ENCODE assay signal across 16 mouse cellular contexts in genomic region chr14:97045321-97045720, GRCm38 (mm10).
DNase-seq lines count a peak whose midpoint lies in the region; ATAC-seq and TF ChIP-seq lines count a peak whose summit lies in the region.
"Had no signal": no experiment of that assay in that cellular context is flagged by ENCODE, and none has a peak within 500 bp of the region (broad histone marks: within the 10 kb centered on the region; RNA-seq: fewer than 3 reads in every experiment).

No protein-coding gene starts in this region.

- no peak overlapping the region for H3K9ac ChIP-seq in forebrain, embryonic 13.5 days
- no peak overlapping the region for H3K9ac ChIP-seq in forebrain, embryonic 11.5 days (ENCODE audit: low read length)
- no peak overlapping the region for H3K9ac ChIP-seq in midbrain, postnatal 0 days (replicated peaks; ENCODE audit: low read length, poor library complexity, severe bottlenecking)
- H3K9ac ChIP-seq: limb, embryonic 15.5 days; midbrain, embryonic 12.5 days had no signal

- H3K27ac ChIP-seq in forebrain, embryonic 13.5 days: no peak overlapping the region
- no peak overlapping the region for H3K27ac ChIP-seq in forebrain, embryonic 11.5 days (ENCODE audit: low read depth, low read length)
- no peak overlapping the region for H3K27ac ChIP-seq in layer of hippocampus, adult 2 months
- no peak overlapping the region for H3K27ac ChIP-seq in midbrain, postnatal 0 days (ENCODE audit: low read depth, low read length)
- H3K27ac ChIP-seq: gastrocnemius, adult 2 months; limb, embryonic 15.5 days; midbrain, embryonic 12.5 days had no signal

- DNase-seq in forebrain, embryonic 11.5 days (ENCODE audit: low spot score): no peak
- DNase-seq in layer of hippocampus, adult 2 months (ENCODE audit: low spot score in 2 of 2): no peak
- no peak for DNase-seq in layer of hippocampus, adult 9-11 months
- DNase-seq in brain, adult 2 months (ENCODE audit: low read depth, low spot score): peak; percentile 12
- peak; percentile 60 for DNase-seq in midbrain, postnatal 0 days (ENCODE audit: low spot score)
- DNase-seq in spleen, postnatal 36 days (ENCODE audit: low spot score in 2 of 2): no peak
- DNase-seq in layer of hippocampus, postnatal 36 days: no peak
- DNase-seq: adrenal gland, postnatal 14 days; cerebellum, postnatal 25 days; gastrocnemius, adult 2 months; kidney, adult 18-20 months; kidney, postnatal 4 days; lung, adult 18-20 months had no signal

- H3K27me3 ChIP-seq in forebrain, embryonic 13.5 days: no peaks in the 10 kb centered on the region
- no peaks in the 10 kb centered on the region for H3K27me3 ChIP-seq in forebrain, embryonic 11.5 days (ENCODE audit: control insufficient read depth, insufficient read depth, low read length)
- H3K27me3 ChIP-seq in midbrain, postnatal 0 days (ENCODE audit: insufficient read depth, low read length): no peaks in the 10 kb centered on the region
- H3K27me3 ChIP-seq: limb, embryonic 15.5 days; midbrain, embryonic 12.5 days had no signal

- no peaks in the 10 kb centered on the region for H3K36me3 ChIP-seq in forebrain, embryonic 13.5 days (ENCODE audit: poor library complexity, severe bottlenecking)
- H3K36me3 ChIP-seq in forebrain, embryonic 11.5 days (ENCODE audit: control insufficient read depth, insufficient read depth, low read length): no peaks in the 10 kb centered on the region
- no peaks in the 10 kb centered on the region for H3K36me3 ChIP-seq in midbrain, postnatal 0 days (ENCODE audit: insufficient read depth, low read length)
- H3K36me3 ChIP-seq: limb, embryonic 15.5 days; midbrain, embryonic 12.5 days had no signal

- no peak overlapping the region for H3K4me3 ChIP-seq in forebrain, embryonic 13.5 days
- H3K4me3 ChIP-seq in forebrain, embryonic 11.5 days (ENCODE audit: low read depth, low read length): no peak overlapping the region
- H3K4me3 ChIP-seq in layer of hippocampus, adult 2 months: no peak overlapping the region
- no peak overlapping the region for H3K4me3 ChIP-seq in midbrain, postnatal 0 days (ENCODE audit: low read depth, low read length)
- H3K4me3 ChIP-seq: gastrocnemius, adult 2 months; limb, embryonic 15.5 days; midbrain, embryonic 12.5 days had no signal

- H3K4me2 ChIP-seq in forebrain, embryonic 13.5 days: no peak overlapping the region
- no peak overlapping the region for H3K4me2 ChIP-seq in forebrain, embryonic 11.5 days (ENCODE audit: low read depth, low read length, severe bottlenecking)
- no peak overlapping the region for H3K4me2 ChIP-seq in midbrain, postnatal 0 days (ENCODE audit: low read depth, low read length, poor library complexity, severe bottlenecking)
- H3K4me2 ChIP-seq: limb, embryonic 15.5 days; midbrain, embryonic 12.5 days had no signal

- TF ChIP-seq CTCF in layer of hippocampus, adult 2 months (conservative IDR thresholded peaks at IDR 0.05): peak; percentile 60
- peak; percentile 78 for TF ChIP-seq CTCF in midbrain, postnatal 0 days (IDR thresholded peaks at IDR 0.05)

- H3K9me3 ChIP-seq in forebrain, embryonic 13.5 days (replicated peaks): no peaks in the 10 kb centered on the region
- no peaks in the 10 kb centered on the region for H3K9me3 ChIP-seq in forebrain, embryonic 11.5 days (ENCODE audit: control insufficient read depth, low read length)
- H3K9me3 ChIP-seq in midbrain, postnatal 0 days (ENCODE audit: low read length): no peaks in the 10 kb centered on the region
- H3K9me3 ChIP-seq: limb, embryonic 15.5 days; midbrain, embryonic 12.5 days had no signal

- 0 out of 2 replicates have a peak, but pooled peaks have one; percentile 53 for ATAC-seq in forebrain, embryonic 13.5 days
- no peak for ATAC-seq in forebrain, embryonic 11.5 days (replicated peaks; ENCODE audit: low FRiP score)
- no peak; the same call in 1 of the 2 replicates for ATAC-seq in midbrain, postnatal 0 days (ENCODE audit: low FRiP score)

- no peaks in the 10 kb centered on the region for H3K4me1 ChIP-seq in forebrain, embryonic 13.5 days
- H3K4me1 ChIP-seq in forebrain, embryonic 11.5 days (replicated peaks; ENCODE audit: control insufficient read depth, insufficient read depth, low read length): no peaks in the 10 kb centered on the region
- H3K4me1 ChIP-seq in midbrain, postnatal 0 days (ENCODE audit: insufficient read depth, low read length): no peaks in the 10 kb centered on the region
- H3K4me1 ChIP-seq: limb, embryonic 15.5 days; midbrain, embryonic 12.5 days had no signal

Comparison
In these comparisons a context has a peak if more than half of its experiments do, and no peak if none do; other contexts are left out.
1. DNase-seq: peak in brain, adult 2 months (single experiment) and midbrain, postnatal 0 days (single experiment); none in forebrain, embryonic 11.5 days (single experiment), layer of hippocampus, adult 2 months (0 of 2), layer of hippocampus, adult 9-11 months (single experiment), spleen, postnatal 36 days (0 of 2) and layer of hippocampus, postnatal 36 days (0 of 2).